In the genomic region with DNA sequence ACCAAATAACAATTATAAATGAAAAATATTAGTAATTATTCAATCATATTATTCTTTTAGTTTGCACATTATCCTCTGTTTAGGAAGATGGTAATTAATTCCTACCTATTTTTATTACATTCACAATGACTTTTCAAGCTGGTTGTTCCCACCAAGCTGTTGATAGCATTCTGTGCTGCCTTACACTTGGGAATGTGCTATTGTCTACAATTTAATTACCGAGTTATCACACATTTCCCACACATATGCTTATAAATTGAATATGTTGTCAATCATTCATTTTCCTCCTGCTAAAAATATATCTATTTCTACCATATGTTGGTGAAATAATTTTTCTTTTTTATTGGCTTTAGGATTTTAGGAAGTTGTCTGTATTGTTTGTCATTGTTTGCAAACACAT, we compare ENCODE assay signal across 28 mouse cellular contexts.
DNase-seq lines count a peak whose midpoint lies in the region; ATAC-seq and TF ChIP-seq lines count a peak whose summit lies in the region.
"Had no signal": no experiment of that assay in that cellular context is flagged by ENCODE, and none has a peak within 500 bp of the region (broad histone marks: within the 10 kb centered on the region; RNA-seq: fewer than 3 reads in every experiment).

No protein-coding gene starts in this region.

- no peaks in the 10 kb centered on the region for H3K27me3 ChIP-seq in forebrain, embryonic 16.5 days (replicated peaks; ENCODE audit: control insufficient read depth, insufficient read depth, low read length)
- no peaks in the 10 kb centered on the region for H3K27me3 ChIP-seq in forebrain, embryonic 13.5 days
- H3K27me3 ChIP-seq in midbrain, embryonic 11.5 days (ENCODE audit: control insufficient read depth, insufficient read depth, low read length) = no peaks in the 10 kb centered on the region
- no peaks in the 10 kb centered on the region for H3K27me3 ChIP-seq in midbrain, postnatal 0 days (ENCODE audit: insufficient read depth, low read length)
- H3K27me3 ChIP-seq: CH12.LX; heart, embryonic 13.5 days; Patski had no signal

- 77% methylated on average over 1 of the region's 1 CpGs for WGBS in forebrain, embryonic 16.5 days
- WGBS in forebrain, embryonic 13.5 days = 80% methylated on average over 1 of the region's 1 CpGs
- 88% methylated on average over 1 of the region's 1 CpGs for WGBS in midbrain, embryonic 11.5 days
- 81% methylated on average over 1 of the region's 1 CpGs for WGBS in midbrain, postnatal 0 days

- H3K9ac ChIP-seq in forebrain, embryonic 16.5 days (replicated peaks; ENCODE audit: low read depth, low read length) = no peak overlapping the region
- no peak overlapping the region for H3K9ac ChIP-seq in forebrain, embryonic 13.5 days
- H3K9ac ChIP-seq in midbrain, embryonic 11.5 days (ENCODE audit: low read length) = no peak overlapping the region
- H3K9ac ChIP-seq in midbrain, postnatal 0 days (replicated peaks; ENCODE audit: low read length, poor library complexity, severe bottlenecking) = no peak overlapping the region
- H3K9ac ChIP-seq: heart, embryonic 13.5 days; hindbrain, embryonic 14.5 days had no signal

- no peak overlapping the region for H3K4me3 ChIP-seq in forebrain, embryonic 16.5 days (replicated peaks; ENCODE audit: low read length)
- H3K4me3 ChIP-seq in forebrain, embryonic 13.5 days = no peak overlapping the region
- no peak overlapping the region for H3K4me3 ChIP-seq in layer of hippocampus, adult 2 months
- H3K4me3 ChIP-seq in midbrain, embryonic 11.5 days (ENCODE audit: low read depth, low read length) = no peak overlapping the region
- no peak overlapping the region for H3K4me3 ChIP-seq in midbrain, postnatal 0 days (ENCODE audit: low read depth, low read length)
- H3K4me3 ChIP-seq: forebrain, embryonic 10.5 days; heart, adult 2 months; heart, embryonic 10.5 days; heart, embryonic 13.5 days had no signal

- ATAC-seq in forebrain, embryonic 16.5 days = 0 out of 2 replicates have a peak, but pooled peaks have one; percentile 50
- no peak for ATAC-seq in forebrain, embryonic 13.5 days
- ATAC-seq in midbrain, embryonic 11.5 days (ENCODE audit: low FRiP score) = no peak
- ATAC-seq in midbrain, postnatal 0 days (ENCODE audit: low FRiP score) = no peak
- ATAC-seq: hindbrain, postnatal 0 days; inflammation-experienced regulatory T-cells, adult 6 months; Patski had no signal

- H3K4me2 ChIP-seq in forebrain, embryonic 16.5 days (ENCODE audit: low read length) = no peak overlapping the region
- H3K4me2 ChIP-seq in forebrain, embryonic 13.5 days = no peak overlapping the region
- H3K4me2 ChIP-seq in midbrain, embryonic 11.5 days = no peak overlapping the region
- no peak overlapping the region for H3K4me2 ChIP-seq in midbrain, postnatal 0 days (ENCODE audit: low read depth, low read length, poor library complexity, severe bottlenecking)
- H3K4me2 ChIP-seq: heart, embryonic 13.5 days; hindbrain, embryonic 14.5 days had no signal

- peak; percentile 1 to 14 for DNase-seq in layer of hippocampus, adult 2 months (ENCODE audit: low spot score in 2 of 2)
- DNase-seq in layer of hippocampus, postnatal 25 days (ENCODE audit: extremely low spot score in 1 of 2, low spot score in 1 of 2) = no peak
- peak; percentile 35 for DNase-seq in midbrain, embryonic 11.5 days (ENCODE audit: low spot score, missing footprints)
- no peak for DNase-seq in midbrain, postnatal 0 days (ENCODE audit: low spot score)
- DNase-seq in brain, embryonic 14.5 days (ENCODE audit: low read depth) = peak; percentile 41
- DNase-seq in thymus, postnatal 4 days = no peak
- DNase-seq: adrenal gland, postnatal 10 days; adrenal gland, postnatal 36 days; B cell, adult 2 months; cerebellum, adult 18-20 months; cerebellum, adult 9-10 months; cerebellum, postnatal 14 days; gastrocnemius, postnatal 10 days; gastrocnemius, postnatal 36 days; heart, adult 2 months; heart, postnatal 14 days; heart, postnatal 4 days had no signal

- H3K27ac ChIP-seq in forebrain, embryonic 16.5 days (ENCODE audit: low read length) = no peak overlapping the region
- H3K27ac ChIP-seq in forebrain, embryonic 13.5 days = no peak overlapping the region
- no peak overlapping the region for H3K27ac ChIP-seq in layer of hippocampus, adult 2 months
- H3K27ac ChIP-seq in midbrain, embryonic 11.5 days (ENCODE audit: low read depth, low read length) = no peak overlapping the region
- H3K27ac ChIP-seq in midbrain, postnatal 0 days (ENCODE audit: low read depth, low read length) = no peak overlapping the region
- H3K27ac ChIP-seq: forebrain, embryonic 10.5 days; heart, adult 2 months; heart, embryonic 10.5 days; heart, embryonic 13.5 days; hindbrain, embryonic 14.5 days; hindbrain, postnatal 0 days had no signal

- H3K36me3 ChIP-seq in forebrain, embryonic 16.5 days (ENCODE audit: control insufficient read depth, insufficient read depth) = no peaks in the 10 kb centered on the region
- no peaks in the 10 kb centered on the region for H3K36me3 ChIP-seq in forebrain, embryonic 13.5 days (ENCODE audit: poor library complexity, severe bottlenecking)
- no peaks in the 10 kb centered on the region for H3K36me3 ChIP-seq in midbrain, embryonic 11.5 days (ENCODE audit: control insufficient read depth, insufficient read depth, low read length)
- H3K36me3 ChIP-seq in midbrain, postnatal 0 days (ENCODE audit: insufficient read depth, low read length) = no peaks in the 10 kb centered on the region
- H3K36me3 ChIP-seq: forebrain, embryonic 10.5 days; G1E; heart, embryonic 10.5 days; heart, embryonic 13.5 days had no signal

- H3K4me1 ChIP-seq in forebrain, embryonic 16.5 days (replicated peaks; ENCODE audit: control insufficient read depth, insufficient read depth, low read length) = no peaks in the 10 kb centered on the region
- H3K4me1 ChIP-seq in forebrain, embryonic 13.5 days = no peaks in the 10 kb centered on the region
- H3K4me1 ChIP-seq in midbrain, embryonic 11.5 days (ENCODE audit: control insufficient read depth, insufficient read depth, low read length) = no peaks in the 10 kb centered on the region
- no peaks in the 10 kb centered on the region for H3K4me1 ChIP-seq in midbrain, postnatal 0 days (ENCODE audit: insufficient read depth, low read length)
- H3K4me1 ChIP-seq: forebrain, embryonic 10.5 days; heart, embryonic 10.5 days; heart, embryonic 13.5 days had no signal

- no peak for TF ChIP-seq POLR2A in brain, embryonic 14.5 days (IDR thresholded peaks at IDR 0.05; ENCODE audit: borderline replicate concordance, extremely low read depth, insufficient read depth, insufficient read length, poor library complexity, severe bottlenecking)

- no peaks in the 10 kb centered on the region for H3K9me3 ChIP-seq in forebrain, embryonic 16.5 days (ENCODE audit: control insufficient read depth, low read length)
- no peaks in the 10 kb centered on the region for H3K9me3 ChIP-seq in forebrain, embryonic 13.5 days (replicated peaks)
- no peaks in the 10 kb centered on the region for H3K9me3 ChIP-seq in midbrain, embryonic 11.5 days (ENCODE audit: control insufficient read depth, low read length)
- H3K9me3 ChIP-seq in midbrain, postnatal 0 days (ENCODE audit: low read length) = no peaks in the 10 kb centered on the region
- H3K9me3 ChIP-seq: forebrain, embryonic 10.5 days; G1E; heart, embryonic 10.5 days; heart, embryonic 13.5 days had no signal

- no peak for TF ChIP-seq CTCF in layer of hippocampus, adult 2 months (conservative IDR thresholded peaks at IDR 0.05)
- no peak for TF ChIP-seq CTCF in midbrain, postnatal 0 days (IDR thresholded peaks at IDR 0.05)
- TF ChIP-seq CTCF in brain, embryonic 14.5 days (IDR thresholded peaks at IDR 0.05; ENCODE audit: borderline replicate concordance, extremely low read depth, insufficient read depth, insufficient read length) = no peak

Comparison
In these comparisons a context has a peak if more than half of its experiments do, and no peak if none do; other contexts are left out.
1. DNase-seq: peak in layer of hippocampus, adult 2 months (2 of 2), midbrain, embryonic 11.5 days (single experiment) and brain, embryonic 14.5 days (single experiment); none in layer of hippocampus, postnatal 25 days (0 of 2), midbrain, postnatal 0 days (single experiment) and thymus, postnatal 4 days (single experiment).